Mouse (Mus musculus): Measurements from ENCODE around the gene Kcnh8.
A peak's percentile ranks its signal among the peaks of the same experiment; 100 is the strongest.

Kcnh8 gene

GRCm38 (mm10) chr17:52602093-52602780, at the start of gene Kcnh8:
Gene Kcnh8 (plus strand): TSS chr17:52602709.
- DNase-seq (ENCODE audit: low spot score in 2 of 2) = no peak

GRCm38 (mm10) chr17:52559961-52560720, 42.4 kb upstream of the Kcnh8 start:
- peak; percentile 22 to 31 for DNase-seq (ENCODE audit: low spot score in 2 of 2)

- no peak for DNase-seq (ENCODE audit: low spot score in 2 of 2)
Measured at GRCm38 (mm10) chr17:52565467-52566155, 36.9 kb upstream of the Kcnh8 start.

GRCm38 (mm10) chr17:52569584-52570270, 32.8 kb upstream of the Kcnh8 start:
- no peak for DNase-seq (ENCODE audit: low spot score in 2 of 2)

- DNase-seq (ENCODE audit: low spot score in 2 of 2) = no peak
Measured at GRCm38 (mm10) chr17:52572229-52572628, 30.3 kb upstream of the Kcnh8 start.

GRCm38 (mm10) chr17:52591503-52592194, 10.9 kb upstream of the Kcnh8 start:
- no peak for DNase-seq (ENCODE audit: low spot score in 2 of 2)

GRCm38 (mm10) chr17:52599141-52599540, 3.4 kb upstream of the Kcnh8 start:
- DNase-seq (ENCODE audit: low spot score in 2 of 2) = no peak

- no peak for DNase-seq (ENCODE audit: low spot score in 2 of 2)
Measured at GRCm38 (mm10) chr17:52600882-52601371, 1.6 kb upstream of the Kcnh8 start.

- DNase-seq (ENCODE audit: low spot score in 2 of 2) = no peak
Measured at GRCm38 (mm10) chr17:52602781-52603170, 267 bp downstream of the Kcnh8 start.

GRCm38 (mm10) chr17:52603411-52603810, 902 bp downstream of the Kcnh8 start:
- DNase-seq (ENCODE audit: low spot score in 2 of 2) = no peak

GRCm38 (mm10) chr17:52611382-52611781, 8.9 kb downstream of the Kcnh8 start:
- no peak for DNase-seq (ENCODE audit: low spot score in 2 of 2)

- no peak for DNase-seq (ENCODE audit: low spot score in 2 of 2)
Measured at GRCm38 (mm10) chr17:52649186-52649585, 46.7 kb downstream of the Kcnh8 start.

- DNase-seq (ENCODE audit: low spot score in 2 of 2) = no peak
Measured at GRCm38 (mm10) chr17:52691988-52692387, 89.5 kb downstream of the Kcnh8 start.

GRCm38 (mm10) chr17:52701944-52702343, 99.4 kb downstream of the Kcnh8 start:
- DNase-seq (ENCODE audit: low spot score in 2 of 2) = no peak

GRCm38 (mm10) chr17:52712319-52712718, 109.8 kb downstream of the Kcnh8 start:
- DNase-seq (ENCODE audit: low spot score in 2 of 2) = no peak

GRCm38 (mm10) chr17:52722214-52722613, 119.7 kb downstream of the Kcnh8 start:
- DNase-seq (ENCODE audit: low spot score in 2 of 2) = no peak

GRCm38 (mm10) chr17:52728806-52729205, 126.3 kb downstream of the Kcnh8 start:
- DNase-seq (ENCODE audit: low spot score in 2 of 2) = no peak

- DNase-seq (ENCODE audit: low spot score in 2 of 2) = no peak
Measured at GRCm38 (mm10) chr17:52738436-52738835, 135.9 kb downstream of the Kcnh8 start.

GRCm38 (mm10) chr17:52788151-52788550, 185.6 kb downstream of the Kcnh8 start:
- DNase-seq (ENCODE audit: low spot score in 2 of 2) = peak in 1 of 2 experiments; percentile 31

- DNase-seq (ENCODE audit: low spot score in 2 of 2) = no peak
Measured at GRCm38 (mm10) chr17:52804463-52804862, 202.0 kb downstream of the Kcnh8 start.

GRCm38 (mm10) chr17:52810773-52811172, 208.3 kb downstream of the Kcnh8 start:
- DNase-seq (ENCODE audit: low spot score in 2 of 2) = peak in 1 of 2 experiments; percentile 12

Data from urinary bladder, postnatal 36 days (tissue).